Mouse (Mus musculus) hindbrain, embryonic 10.5 days (tissue): ENCODE data around the gene Fbxo4. TPM values are rescaled to one million over a fixed set of nuclear protein-coding genes. Genes with fewer than 3 reads are reported as not detected.

ENCODE experiments used
- DNase-seq: peaks from one replicate; pipeline ENCODE4 v3.0.0-alpha.2; 2017; ENCODE audit warnings: low spot score
- H3K27ac ChIP-seq: fragments of 300-500 bp; sonication (generic); 2 replicates; pipeline ENCODE4 v1.5.1; 2016; ENCODE audit warnings: mild to moderate bottlenecking, moderate library complexity
- H3K27me3 ChIP-seq: fragments of 300-500 bp; sonication (generic); 2 replicates; pipeline ENCODE4 v1.6.1; 2016; ENCODE audit warnings: mild to moderate bottlenecking; ENCODE audit not compliant: poor library complexity, insufficient read depth, severe bottlenecking
- H3K36me3 ChIP-seq: fragments of 300-500 bp; sonication (generic); 2 replicates; pipeline ENCODE4 v1.6.1; 2016; ENCODE audit warnings: mild to moderate bottlenecking, moderate library complexity
- H3K4me1 ChIP-seq: fragments of 300-500 bp; sonication (generic); replicated peaks from 2 replicates; pipeline ENCODE4 v1.6.1; 2016; ENCODE audit warnings: mild to moderate bottlenecking
- H3K4me3 ChIP-seq: fragments of 300-500 bp; sonication (generic); 2 replicates; pipeline ENCODE4 v1.5.1; 2016; ENCODE audit warnings: mild to moderate bottlenecking, moderate library complexity
- H3K9me3 ChIP-seq: fragments of 300-500 bp; sonication (generic); 2 replicates; pipeline ENCODE4 v1.6.1; 2016; ENCODE audit warnings: mild to moderate bottlenecking, moderate library complexity
- WGBS: fragments of 180-500 bp; shearing (Covaris S2); methylation state at CpG from one replicate; pipeline ENCODE4 v1.1.7; 2016; 5-methylcytosine and 5-hydroxymethylcytosine counted together
- polyA plus RNA-seq: library from polyadenylated mRNA; unstranded; fragments of >200 nt; fragmentation: Nextera tagmentation; extraction: Ambion mirVana; gene quantifications from 2 replicates; pipeline ENCODE4 v1.2.1, GENCODE M21; 2016

Gene Fbxo4
- 4.3 and 5.2 TPM in 2 replicates for polyA plus RNA-seq

DNA sequence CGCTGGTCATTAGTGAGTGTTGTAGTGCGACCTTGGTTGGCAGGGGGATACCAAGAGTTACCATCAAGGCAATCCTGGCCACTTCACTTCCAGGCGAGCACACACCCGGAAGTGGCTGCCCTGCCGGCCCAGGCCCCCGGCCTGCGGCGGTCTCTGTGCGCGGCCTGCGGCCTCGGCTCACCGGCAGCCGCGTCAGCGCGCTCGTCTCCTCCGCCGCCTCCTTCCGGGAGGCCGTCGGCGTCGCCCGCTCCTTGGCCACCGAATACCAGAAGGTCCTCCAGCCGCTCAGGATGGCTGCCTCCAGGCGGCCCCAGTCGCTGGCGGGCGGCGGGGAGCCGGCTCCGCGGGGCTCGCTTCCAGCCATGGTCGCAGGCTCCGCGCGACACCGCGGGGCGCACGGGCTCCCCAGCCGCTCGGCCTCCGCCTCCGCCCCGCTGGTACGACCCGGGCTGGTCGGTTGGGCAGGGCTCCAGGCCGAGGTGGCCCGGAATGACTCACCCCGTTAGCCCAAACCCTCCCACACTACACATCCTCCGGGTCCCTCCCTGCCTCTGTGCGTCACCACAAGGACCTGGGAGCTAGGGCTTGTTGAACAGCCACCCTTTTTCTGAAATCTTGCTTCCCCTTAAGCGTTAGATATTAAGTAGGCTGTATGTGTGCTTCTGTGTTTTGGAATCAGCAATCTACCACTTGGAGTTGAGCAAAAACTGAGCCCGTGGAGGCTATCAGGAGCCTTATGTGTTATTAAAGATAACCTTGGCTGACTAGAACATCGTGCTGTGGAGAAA is at the start of gene Fbxo4:
Gene Fbxo4, minus strand, starts transcription at position 513 of the 788 bp plus-strand sequence.
- 2% methylated on average over 61 of the region's 61 CpGs for WGBS
- Histone ChIP-seq H3K36me3 (peaks cover 13% of the 10 kb centered on the region), H3K27ac (peak within 1 kb of the TSS; percentile 97), H3K27me3 (no peaks in the 10 kb centered on the region), H3K4me1 (peaks cover 10% of the 10 kb centered on the region; the same call in 1 of the 2 replicates), H3K4me3 (peak within 1 kb of the TSS; percentile 70), H3K9me3 (no peaks in the 10 kb centered on the region)
- DNase-seq, result peak; percentile 75

DNA sequence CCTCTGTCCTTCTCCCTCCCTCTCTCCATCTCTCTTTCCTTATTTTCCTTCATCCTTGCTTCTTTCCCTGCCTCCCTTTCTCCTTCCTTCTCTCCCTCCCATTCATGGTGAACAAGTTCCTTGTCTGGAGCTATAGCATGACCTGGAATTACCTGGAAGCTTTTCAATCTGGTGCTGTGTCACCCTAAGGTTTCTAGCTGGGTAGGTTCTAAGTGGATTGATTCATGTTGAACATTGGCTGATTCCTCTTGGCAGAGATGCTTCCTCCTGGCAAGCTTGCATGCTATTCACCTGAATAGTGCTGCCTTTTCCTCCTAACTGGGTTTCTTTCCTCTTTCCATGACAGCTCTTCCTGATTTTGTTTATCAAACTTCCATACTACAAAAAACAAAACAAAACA is 49.6 kb upstream of the Fbxo4 start:
- no peak for DNase-seq
- Histone ChIP-seq H3K27me3 (peaks cover 26% of the 10 kb centered on the region), H3K9me3 (no peaks in the 10 kb centered on the region; the same call in 1 of the 2 replicates), H3K4me1 (peaks cover 11% of the 10 kb centered on the region), H3K4me3 (no peak overlapping the region), H3K36me3 (no peaks in the 10 kb centered on the region), H3K27ac (no peak overlapping the region)

DNA sequence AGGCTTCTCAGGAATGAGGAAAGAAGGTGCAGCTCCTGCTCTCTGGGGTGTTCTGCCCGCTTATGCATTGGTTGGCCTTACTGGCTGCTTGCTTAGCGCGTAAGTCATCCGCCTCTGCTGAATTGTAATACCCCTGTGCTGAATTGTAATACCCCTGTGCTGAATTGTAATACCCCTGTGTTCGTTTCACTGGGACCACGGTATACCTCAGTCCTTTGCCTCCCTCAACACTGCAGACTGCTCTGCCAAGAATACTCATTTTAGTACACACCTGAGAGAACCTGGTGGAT is 49.0 kb upstream of the Fbxo4 start:
- H3K4me3 ChIP-seq, result no peak overlapping the region
- H3K4me1 ChIP-seq, result peaks cover 11% of the 10 kb centered on the region
- no peak overlapping the region for H3K27ac ChIP-seq

DNA sequence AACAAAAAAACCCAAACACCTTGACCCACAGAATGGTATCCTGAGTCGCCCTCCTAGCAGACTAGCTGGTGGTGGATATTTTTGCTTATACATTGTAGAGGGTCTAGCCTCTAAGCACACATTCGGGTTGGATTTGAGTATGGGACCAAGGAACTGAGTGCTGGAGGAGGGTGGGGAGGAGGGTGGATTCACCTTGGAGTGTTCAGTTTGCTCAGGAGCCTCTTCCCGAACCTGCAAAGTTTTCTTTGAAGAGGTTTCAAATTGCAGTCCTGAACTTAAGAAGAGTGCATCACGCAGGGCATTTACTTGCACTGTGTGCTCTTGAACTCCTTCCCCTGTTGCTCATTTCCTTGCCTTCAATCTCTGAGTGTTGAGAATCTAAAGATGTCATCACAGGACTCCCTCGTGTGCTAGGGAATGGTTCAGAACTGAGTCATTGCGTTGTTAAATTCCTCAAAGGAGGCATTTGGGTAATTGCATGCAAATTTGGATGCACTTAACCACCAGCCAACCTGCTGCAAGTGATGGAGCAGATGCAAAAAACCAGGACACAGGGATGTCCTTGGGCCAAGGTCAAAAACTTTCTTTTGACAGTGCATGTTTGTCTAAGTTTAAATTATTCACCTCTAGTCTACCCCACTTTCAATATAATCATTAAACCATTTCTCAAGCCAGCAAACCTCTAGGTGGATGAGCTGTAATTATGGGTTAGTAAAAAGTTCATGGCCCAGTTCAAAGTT is 48.5 kb upstream of the Fbxo4 start:
- Histone ChIP-seq H3K27me3 (peaks cover 26% of the 10 kb centered on the region), H3K27ac (peak overlapping the region; percentile 92), H3K9me3 (no peaks in the 10 kb centered on the region; the same call in 1 of the 2 replicates), H3K4me3 (peak overlapping the region; percentile 82), H3K36me3 (no peaks in the 10 kb centered on the region), H3K4me1 (peaks cover 11% of the 10 kb centered on the region)
- DNase-seq, result no peak
- WGBS, result 15% methylated on average over 6 of the region's 6 CpGs

More for the DNA sequence above, 49.0 kb upstream of the Fbxo4 start:
- WGBS, result 87% methylated on average over 6 of the region's 6 CpGs
- DNase-seq, result no peak
- H3K36me3 ChIP-seq, result no peaks in the 10 kb centered on the region
- no peaks in the 10 kb centered on the region; the same call in 1 of the 2 replicates for H3K9me3 ChIP-seq
- peaks cover 26% of the 10 kb centered on the region for H3K27me3 ChIP-seq

DNA sequence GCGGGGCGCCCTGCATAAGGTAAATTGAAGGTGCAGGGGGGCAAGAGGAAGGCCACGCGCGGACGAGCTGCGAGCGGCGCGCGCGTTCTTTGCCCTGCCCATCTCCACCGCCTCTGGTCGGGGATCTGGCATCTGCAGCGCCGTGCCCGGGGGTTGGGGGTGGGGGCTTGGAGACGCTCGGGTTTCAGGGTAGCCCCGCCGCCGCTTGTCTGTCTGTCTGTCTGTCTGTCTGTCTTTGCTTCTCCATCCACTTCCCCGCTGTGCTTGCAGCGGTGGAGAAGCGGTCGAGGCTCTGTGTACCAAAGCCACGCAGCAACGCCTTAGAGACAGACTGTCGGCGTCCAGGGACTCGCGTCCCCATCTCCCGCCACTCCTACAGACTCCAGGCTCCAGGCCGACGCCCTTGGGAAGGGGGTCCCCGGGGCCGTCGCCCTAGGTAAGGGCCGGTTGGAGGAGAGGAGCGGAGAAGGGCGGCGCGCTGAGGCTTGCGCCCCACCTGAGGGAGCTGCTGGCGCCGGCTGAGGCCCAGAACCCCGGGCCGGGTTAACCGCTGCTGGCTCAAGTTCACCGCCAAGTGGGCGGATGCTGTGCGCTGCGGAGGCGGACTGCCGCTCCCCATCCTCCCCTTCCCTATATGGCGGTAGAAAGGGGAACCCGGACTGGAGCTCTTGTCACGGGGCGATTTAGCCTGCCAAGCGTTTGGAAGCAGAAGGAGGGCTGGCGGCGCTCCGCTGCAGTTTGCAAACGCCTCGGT is 47.6 kb upstream of the Fbxo4 start:
- Histone ChIP-seq H3K4me3 (peak overlapping the region; percentile 82), H3K27me3 (peaks cover 26% of the 10 kb centered on the region), H3K9me3 (no peaks in the 10 kb centered on the region; the same call in 1 of the 2 replicates), H3K4me1 (peaks cover 11% of the 10 kb centered on the region), H3K27ac (peak overlapping the region; percentile 92), H3K36me3 (no peaks in the 10 kb centered on the region)
- under 1% methylated on average over 65 of the region's 65 CpGs for WGBS
- peak; percentile 79 for DNase-seq

DNA sequence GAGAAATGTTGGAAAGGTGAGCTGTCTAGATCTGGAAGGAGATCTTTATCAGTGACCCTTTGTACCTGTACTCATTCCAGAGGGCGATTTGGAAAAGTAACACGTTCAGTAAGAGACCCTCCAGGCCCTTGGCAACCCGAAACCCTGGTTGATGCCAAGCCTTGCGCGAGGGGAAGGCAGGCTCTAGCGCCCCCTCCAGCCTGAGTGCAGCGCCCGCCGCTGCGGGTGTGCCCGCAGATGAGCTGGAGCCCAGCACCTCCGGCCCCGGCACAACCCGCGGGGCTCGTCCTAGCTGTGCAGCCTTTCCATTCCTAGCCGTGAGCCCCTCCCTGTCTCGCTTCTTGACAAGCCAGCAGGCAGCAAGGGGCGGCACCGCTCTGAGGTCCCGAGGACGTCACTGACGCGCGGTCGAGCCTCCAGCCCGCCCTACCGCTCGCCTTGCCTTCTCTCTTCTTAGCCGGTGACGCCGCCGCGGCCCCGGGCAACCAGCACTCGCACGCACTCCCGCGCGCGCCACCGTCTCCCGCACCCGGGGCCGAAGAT is 46.9 kb upstream of the Fbxo4 start, which contains the start of gene Oxct1:
Gene Oxct1, plus strand, starts transcription at position 153 of the 543 bp plus-strand sequence.
- Histone ChIP-seq H3K36me3 (no peaks in the 10 kb centered on the region), H3K9me3 (no peaks in the 10 kb centered on the region; the same call in 1 of the 2 replicates), H3K4me1 (peaks cover 11% of the 10 kb centered on the region), H3K27ac (peak within 1 kb of the TSS; percentile 92), H3K4me3 (peak within 1 kb of the TSS; percentile 82), H3K27me3 (peaks cover 26% of the 10 kb centered on the region)
- DNase-seq, result peak; percentile 88
- under 1% methylated on average over 45 of the region's 45 CpGs for WGBS

DNA sequence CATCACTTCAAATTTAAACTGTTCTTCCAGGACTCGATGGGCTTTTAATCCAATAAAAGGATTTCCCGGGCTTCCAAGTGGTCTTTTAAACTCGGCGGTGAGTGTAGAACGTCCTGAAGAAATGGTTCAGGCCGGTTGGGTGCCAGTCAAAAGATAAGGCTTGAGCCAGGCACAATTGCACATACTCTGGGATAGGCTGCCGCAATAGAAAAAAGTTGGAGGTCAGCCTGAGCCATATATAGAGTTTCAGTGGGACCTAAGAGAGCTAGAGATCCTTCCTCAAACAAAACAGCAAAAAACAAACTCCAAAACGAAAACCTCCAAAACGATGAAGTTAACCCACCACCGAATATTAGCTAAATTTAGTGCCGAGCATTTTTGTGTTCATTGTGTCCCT is 46.1 kb upstream of the Fbxo4 start:
- no peak for DNase-seq
- H3K4me3 ChIP-seq, result peak overlapping the region; percentile 82; the same call in 1 of the 2 replicates
- 69% methylated on average over 11 of the region's 11 CpGs for WGBS

DNA sequence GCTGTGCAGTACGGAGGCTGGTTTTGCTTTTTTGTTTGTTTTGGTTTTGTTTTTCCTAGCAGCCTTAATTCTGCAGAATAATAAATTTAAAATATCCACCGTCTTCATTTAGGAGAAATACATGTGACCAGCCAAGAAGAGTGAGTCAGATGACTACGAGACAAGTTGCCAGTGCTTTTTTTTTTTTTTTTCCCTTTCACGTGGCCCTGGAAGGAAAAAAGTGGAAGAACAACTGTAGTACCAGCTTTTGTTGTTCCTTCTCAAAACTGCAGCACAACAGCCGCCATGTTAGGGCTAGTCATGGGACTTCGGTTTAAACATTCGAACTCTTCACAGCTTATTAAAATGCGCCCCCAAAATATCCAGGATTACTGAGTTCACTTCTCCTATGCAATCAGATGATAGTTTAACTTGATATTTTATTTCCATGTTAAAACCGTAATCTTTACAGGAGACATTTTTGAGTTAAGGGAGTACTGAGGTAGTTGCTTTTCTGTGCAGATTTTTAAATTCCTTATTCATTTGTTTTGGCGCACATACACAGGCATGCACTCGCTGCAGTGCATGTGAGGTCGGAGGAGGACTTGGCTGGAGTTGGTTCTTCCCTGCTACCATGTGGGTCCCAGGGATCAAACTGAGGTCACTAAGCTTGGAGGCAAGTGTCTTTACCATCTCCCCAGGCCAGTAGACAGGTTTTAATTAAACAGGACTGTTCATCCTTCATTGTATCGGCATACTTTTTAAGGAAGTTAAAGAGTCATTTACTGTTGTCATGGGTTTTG is 45.5 kb upstream of the Fbxo4 start:
- Histone ChIP-seq H3K27ac (no peak overlapping the region), H3K27me3 (peaks cover 26% of the 10 kb centered on the region), H3K4me3 (no peak overlapping the region), H3K36me3 (no peaks in the 10 kb centered on the region), H3K9me3 (no peaks in the 10 kb centered on the region; the same call in 1 of the 2 replicates), H3K4me1 (peaks cover 11% of the 10 kb centered on the region)
- WGBS, result 86% methylated on average over 13 of the region's 13 CpGs
- no peak for DNase-seq

More for the DNA sequence above, 46.1 kb upstream of the Fbxo4 start:
- Histone ChIP-seq H3K9me3 (no peaks in the 10 kb centered on the region; the same call in 1 of the 2 replicates), H3K27ac (no peak overlapping the region), H3K27me3 (peaks cover 26% of the 10 kb centered on the region), H3K36me3 (no peaks in the 10 kb centered on the region), H3K4me1 (peaks cover 11% of the 10 kb centered on the region)

DNA sequence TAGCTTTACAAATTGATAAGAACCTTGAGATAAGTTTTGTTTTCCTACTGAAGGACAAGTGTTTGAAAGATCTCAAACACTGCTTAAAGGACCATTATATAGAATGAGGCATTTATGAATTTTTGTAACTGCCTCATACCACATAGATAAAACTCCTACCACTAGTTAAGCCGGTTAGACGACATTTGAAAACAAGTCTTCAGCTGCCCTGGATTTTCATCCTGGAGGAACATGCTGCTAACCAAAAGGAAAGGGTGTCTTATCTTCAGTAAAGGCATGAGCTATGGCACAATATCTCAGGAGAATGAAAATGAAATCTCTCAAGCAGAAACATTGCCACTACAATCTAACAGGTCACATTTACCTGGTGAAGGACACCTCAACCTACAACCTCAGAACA is 44.4 kb upstream of the Fbxo4 start:
- no peak overlapping the region for H3K27ac ChIP-seq
- H3K36me3 ChIP-seq, result no peaks in the 10 kb centered on the region
- 86% methylated on average over 2 of the region's 2 CpGs for WGBS
- no peaks in the 10 kb centered on the region; the same call in 1 of the 2 replicates for H3K9me3 ChIP-seq
- no peak for DNase-seq
- peaks cover 11% of the 10 kb centered on the region for H3K4me1 ChIP-seq
- no peak overlapping the region for H3K4me3 ChIP-seq
- H3K27me3 ChIP-seq, result peaks cover 23% of the 10 kb centered on the region

DNA sequence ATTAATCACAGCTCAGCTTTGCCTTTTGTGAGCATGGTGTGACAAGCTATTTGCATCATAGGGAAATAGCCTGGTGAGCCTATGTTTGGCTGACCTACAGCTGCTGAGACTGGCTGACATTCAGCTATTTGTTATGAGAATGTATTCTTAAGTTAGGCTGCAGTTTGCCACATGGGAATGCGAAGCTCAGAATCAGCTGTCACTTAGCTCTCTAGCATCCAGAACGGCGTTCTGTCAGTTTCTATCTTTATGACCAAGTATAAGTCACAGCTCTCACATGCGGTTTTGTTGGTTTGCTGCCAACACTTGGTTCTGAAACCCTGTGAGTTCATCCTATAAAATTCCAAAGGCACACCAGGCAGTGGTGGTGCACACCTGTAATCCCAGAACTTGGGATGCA is 41.3 kb upstream of the Fbxo4 start:
- H3K36me3 ChIP-seq, result no peaks in the 10 kb centered on the region
- no peak overlapping the region for H3K4me3 ChIP-seq
- no peak overlapping the region for H3K27ac ChIP-seq
- peaks cover 12% of the 10 kb centered on the region; the same call in 1 of the 2 replicates for H3K27me3 ChIP-seq
- H3K4me1 ChIP-seq, result peaks cover 2% of the 10 kb centered on the region
- H3K9me3 ChIP-seq, result no peaks in the 10 kb centered on the region
- WGBS, result 74% methylated on average over 4 of the region's 4 CpGs
- DNase-seq, result no peak

DNA sequence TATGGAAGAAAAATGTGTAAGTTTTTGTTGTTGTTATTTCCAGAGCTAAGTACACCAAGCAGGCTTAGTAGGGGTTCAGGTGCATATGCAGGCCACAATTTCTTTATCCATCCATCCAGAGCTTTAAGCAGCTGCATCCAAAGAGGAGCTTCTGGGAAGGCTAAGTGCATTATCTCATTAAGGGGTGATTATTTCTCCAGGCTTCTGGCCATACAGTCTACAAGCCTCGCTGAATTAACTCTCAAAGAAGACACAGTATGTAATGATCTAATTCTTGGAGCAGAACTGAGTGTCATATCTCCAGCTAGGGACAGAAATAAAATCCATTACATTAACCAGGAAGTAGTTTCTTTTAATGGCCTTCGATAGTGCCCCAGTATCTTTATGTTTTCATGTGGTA is 34.5 kb upstream of the Fbxo4 start:
- 78% methylated on average over 2 of the region's 2 CpGs for WGBS
- Histone ChIP-seq H3K27me3 (no peaks in the 10 kb centered on the region), H3K4me3 (no peak overlapping the region), H3K4me1 (no peaks in the 10 kb centered on the region), H3K9me3 (no peaks in the 10 kb centered on the region), H3K27ac (no peak overlapping the region), H3K36me3 (no peaks in the 10 kb centered on the region)
- no peak for DNase-seq

DNA sequence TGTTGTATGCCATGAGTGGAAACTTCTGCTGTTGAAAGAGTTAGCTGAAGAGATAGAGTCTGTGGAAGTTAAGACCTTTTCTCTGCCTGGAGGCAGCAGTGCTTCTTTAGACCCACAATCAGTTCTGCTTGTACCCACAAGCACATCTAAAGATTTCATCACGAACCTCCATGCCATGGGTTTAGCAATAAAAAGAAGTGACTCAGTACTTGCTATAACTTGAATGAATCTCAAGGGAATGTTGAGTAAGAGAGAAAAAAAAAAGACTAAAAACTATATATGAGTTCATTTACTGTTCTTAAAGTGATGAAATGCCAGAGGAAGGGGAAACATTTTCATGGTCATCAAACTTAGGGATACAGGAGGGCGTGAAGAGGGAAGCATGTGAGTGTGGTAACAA is 21.2 kb upstream of the Fbxo4 start:
- 88% methylated on average over 2 of the region's 2 CpGs for WGBS
- Histone ChIP-seq H3K4me1 (peaks cover 5% of the 10 kb centered on the region; the same call in 1 of the 2 replicates), H3K27ac (no peak overlapping the region), H3K4me3 (no peak overlapping the region), H3K27me3 (no peaks in the 10 kb centered on the region), H3K9me3 (peaks cover 7% of the 10 kb centered on the region), H3K36me3 (no peaks in the 10 kb centered on the region)
- no peak for DNase-seq
